Mouse (Mus musculus) limb, embryonic 14.5 days (tissue): ENCODE data around the gene Anxa2. TPM values are rescaled to one million over a fixed set of nuclear protein-coding genes. Genes with fewer than 3 reads are reported as not detected.

Source experiments
- ATAC-seq: fragments of 200-750 bp; cut with Nextera tagmentation; 2 replicates; pipeline ENCODE4 v1.8.0; 2017; ENCODE audit warnings: low read depth, moderate number of reproducible peaks, moderate TSS enrichment; ENCODE audit not compliant: low FRiP score
- DNase-seq: peaks from one replicate; pipeline ENCODE4 v3.0.0-alpha.2; 2015; ENCODE audit warnings: low spot score
- H3K27ac ChIP-seq: fragments of 300-500 bp; sonication (generic); replicated peaks from 2 replicates; pipeline ENCODE4 v1.5.1; 2014; ENCODE audit warnings: low read depth, mild to moderate bottlenecking, low read length, moderate library complexity, mixed read lengths
- H3K27me3 ChIP-seq: fragments of 300-500 bp; sonication (generic); 2 replicates; pipeline ENCODE4 v1.6.1; 2014; ENCODE audit warnings: low read length, mixed read lengths; ENCODE audit not compliant: control insufficient read depth, insufficient read depth
- H3K36me3 ChIP-seq: fragments of 300-500 bp; sonication (generic); 2 replicates; pipeline ENCODE4 v1.6.1; 2014; ENCODE audit warnings: mild to moderate bottlenecking, low read length, moderate library complexity, mixed read lengths; ENCODE audit not compliant: control insufficient read depth, insufficient read depth
- H3K4me1 ChIP-seq: fragments of 300-500 bp; sonication (generic); 2 replicates; pipeline ENCODE4 v1.6.1; 2014; ENCODE audit warnings: antibody characterized with exemption, low read length, mixed read lengths; ENCODE audit not compliant: control insufficient read depth, insufficient read depth
- H3K4me2 ChIP-seq: fragments of 300-500 bp; sonication (generic); replicated peaks from 2 replicates; pipeline ENCODE4 v1.6.1; 2014; ENCODE audit warnings: low read depth, mild to moderate bottlenecking, low read length, moderate library complexity; ENCODE audit not compliant: severe bottlenecking
- H3K4me3 ChIP-seq: fragments of 300-500 bp; sonication (generic); replicated peaks from 2 replicates; pipeline ENCODE4 v1.5.1; 2014; ENCODE audit warnings: low read length
- H3K9ac ChIP-seq: fragments of 300-500 bp; sonication (generic); 2 replicates; pipeline ENCODE4 v1.6.1; 2014; ENCODE audit warnings: mild to moderate bottlenecking, low read depth, low read length, moderate library complexity; ENCODE audit not compliant: severe bottlenecking
- H3K9me3 ChIP-seq: fragments of 300-500 bp; sonication (generic); 2 replicates; pipeline ENCODE4 v1.6.1; 2016; ENCODE audit warnings: low read length; ENCODE audit not compliant: control insufficient read depth
- POLR2A ChIP-seq: fragments of 200-500 bp; IDR thresholded peaks from 2 replicates; pipeline ENCODE4 v1.8.0; 2012; ENCODE audit warnings: inconsistent platforms, mild to moderate bottlenecking, moderate library complexity, borderline replicate concordance; ENCODE audit not compliant: insufficient read depth, insufficient read length; ENCODE audit errors: extremely low read depth
- WGBS: fragments of 180-500 bp; shearing (Covaris S2); extraction: QIAGEN DNeasy Blood & Tissue Kit; methylation state at CpG from one replicate; pipeline ENCODE4 v1.1.7; 2014; 5-methylcytosine and 5-hydroxymethylcytosine counted together
- polyA plus RNA-seq, 2 experiments: library from polyadenylated mRNA; depleted of rRNA in 1 of 2; stranded (reverse) in 1 of 2; unstranded in 1 of 2; fragments of >200 nt; fragmentation: Nextera tagmentation in 1 of 2; extraction: Ambion mirVana in 1 of 2; gene quantifications; 2 replicates each; pipeline versions ENCODE4 v1.2.1 to v1.2.3; 2012 to 2014

Gene Anxa2
- polyA plus RNA-seq, 2 experiments: 760 to 1,417 TPM

DNA sequence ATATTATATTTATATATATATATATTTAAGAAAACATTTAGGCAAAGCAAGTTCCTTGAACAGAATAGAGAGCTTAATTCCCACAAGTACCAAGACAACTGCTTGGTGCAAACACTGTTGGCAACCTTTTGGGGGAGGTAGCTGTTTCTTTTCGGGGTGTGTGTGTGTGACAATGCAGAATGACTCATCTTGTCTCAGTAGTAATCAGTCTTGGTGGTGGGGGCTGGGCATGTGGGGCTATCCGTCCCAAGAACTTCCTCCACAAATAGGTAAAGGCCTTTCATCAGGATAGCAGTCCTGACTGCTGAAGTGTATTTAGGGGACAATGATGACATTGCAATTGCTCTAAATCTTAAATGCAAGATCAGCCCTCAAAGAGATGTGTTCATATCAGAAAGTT, 9.6 kb downstream of the Anxa2 start:
- Histone ChIP-seq H3K4me2 (no peak overlapping the region), H3K4me3 (no peak overlapping the region), H3K27me3 (no peaks in the 10 kb centered on the region), H3K36me3 (peaks cover 48% of the 10 kb centered on the region), H3K4me1 (peaks cover 48% of the 10 kb centered on the region), H3K9ac (no peak overlapping the region), H3K9me3 (no peaks in the 10 kb centered on the region), H3K27ac (no peak overlapping the region)
- ATAC-seq (no peak), DNase-seq (no peak)
- 94% methylated on average over 2 of the region's 2 CpGs for WGBS
- no peak for TF ChIP-seq POLR2A

DNA sequence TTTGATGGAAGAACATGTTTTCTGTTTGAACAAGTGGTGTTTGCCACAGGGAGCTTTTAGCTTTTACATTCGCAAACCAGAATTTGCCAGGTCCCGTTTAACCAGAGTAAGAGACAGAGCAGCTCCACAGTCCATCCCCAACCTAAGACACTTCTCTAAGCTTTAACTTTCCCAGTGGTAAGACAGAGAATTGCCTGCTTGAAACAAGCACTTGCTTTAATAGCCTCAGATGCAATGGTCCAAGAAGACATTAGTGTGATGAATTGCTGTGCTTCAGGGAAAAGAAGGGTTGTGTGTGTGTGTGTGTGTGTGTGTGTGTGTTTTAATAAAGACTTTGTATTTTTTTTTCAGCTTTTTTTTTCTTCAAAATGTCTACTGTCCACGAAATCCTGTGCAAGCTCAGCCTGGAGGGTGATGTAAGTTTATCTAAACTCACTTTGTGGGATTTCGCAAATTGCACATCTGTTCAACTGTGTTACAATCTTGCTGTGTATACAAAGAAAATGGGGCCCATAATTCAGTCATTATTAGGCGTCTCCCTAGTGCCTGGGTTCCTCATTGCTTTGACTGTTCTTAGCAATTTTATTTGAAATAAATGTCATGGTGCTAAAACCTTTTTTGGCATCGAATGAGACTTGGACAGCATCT, 10.8 kb downstream of the Anxa2 start:
- Histone ChIP-seq H3K27ac (no peak overlapping the region), H3K9me3 (no peaks in the 10 kb centered on the region), H3K27me3 (no peaks in the 10 kb centered on the region), H3K4me1 (peaks cover 44% of the 10 kb centered on the region), H3K4me2 (no peak overlapping the region), H3K36me3 (peaks cover 57% of the 10 kb centered on the region), H3K4me3 (no peak overlapping the region), H3K9ac (no peak overlapping the region)
- no peak for TF ChIP-seq POLR2A
- no peak for DNase-seq
- 72% methylated on average over 6 of the region's 6 CpGs for WGBS
- ATAC-seq: no peak

DNA sequence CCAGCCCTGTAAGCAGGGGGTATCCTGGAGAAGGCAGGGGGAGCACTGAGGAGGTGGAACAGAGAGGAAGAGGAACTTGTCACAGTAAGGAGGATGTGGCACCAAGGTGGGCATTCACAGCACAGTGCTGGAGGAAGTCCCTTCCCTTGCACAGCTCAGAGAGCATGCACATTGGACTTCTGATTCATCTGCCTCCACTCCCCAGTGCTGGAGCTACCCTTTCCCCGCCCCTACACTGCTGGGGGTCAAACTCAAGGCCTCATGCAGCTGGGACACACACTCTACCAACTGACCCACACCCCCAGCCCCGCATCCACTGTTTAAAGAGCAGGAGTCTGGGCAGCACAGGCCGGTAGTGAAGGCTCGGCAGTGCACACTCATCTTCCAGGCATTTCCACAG, 12.7 kb downstream of the Anxa2 start:
- TF ChIP-seq POLR2A: no peak
- no peaks in the 10 kb centered on the region for H3K9me3 ChIP-seq
- no peak overlapping the region for H3K9ac ChIP-seq
- H3K4me2 ChIP-seq: no peak overlapping the region
- peaks cover 47% of the 10 kb centered on the region for H3K4me1 ChIP-seq
- WGBS: 57% methylated on average over 4 of the region's 4 CpGs
- H3K27me3 ChIP-seq: no peaks in the 10 kb centered on the region
- ATAC-seq (no peak), DNase-seq (no peak)
- H3K27ac ChIP-seq: no peak overlapping the region
- H3K36me3 ChIP-seq: peaks cover 50% of the 10 kb centered on the region
- no peak overlapping the region for H3K4me3 ChIP-seq

DNA sequence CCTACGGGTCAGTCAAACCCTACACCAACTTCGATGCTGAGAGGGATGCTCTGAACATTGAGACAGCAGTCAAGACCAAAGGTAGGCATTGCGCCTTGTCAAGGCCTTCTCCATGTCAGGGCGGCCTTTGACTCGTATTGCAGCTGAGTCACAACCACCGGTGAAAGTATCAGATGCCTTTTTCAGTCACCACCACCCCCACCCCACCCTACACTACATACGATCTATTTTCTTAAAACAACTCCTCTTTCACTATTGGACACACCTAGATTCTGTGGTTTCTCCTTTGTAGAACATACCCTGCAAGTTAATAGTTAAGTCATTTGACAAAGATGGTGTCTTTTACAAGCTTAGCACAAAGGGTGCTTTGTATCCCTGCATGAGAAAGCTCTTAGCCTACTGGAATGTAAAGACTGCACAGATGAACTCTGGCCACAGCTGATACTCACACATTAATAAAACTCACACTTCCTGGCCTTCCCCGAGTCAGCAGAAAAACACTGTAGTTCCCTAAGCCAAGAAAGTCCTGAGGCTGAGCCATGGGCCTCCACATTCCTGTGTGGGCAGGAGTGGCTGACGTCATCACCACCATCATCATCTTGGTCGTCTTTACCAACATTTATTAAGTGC, 14.0 kb downstream of the Anxa2 start:
- DNase-seq (peak; percentile 51), ATAC-seq (peak; percentile 39; the same call in 1 of the 2 replicates)
- Histone ChIP-seq H3K4me2 (no peak overlapping the region), H3K9ac (no peak overlapping the region), H3K4me1 (peaks cover 56% of the 10 kb centered on the region), H3K9me3 (no peaks in the 10 kb centered on the region), H3K27me3 (no peaks in the 10 kb centered on the region), H3K27ac (peak overlapping the region; percentile 58; the same call in 1 of the 2 replicates), H3K4me3 (no peak overlapping the region), H3K36me3 (peaks cover 47% of the 10 kb centered on the region)
- no peak for TF ChIP-seq POLR2A
- 54% methylated on average over 10 of the region's 10 CpGs for WGBS

DNA sequence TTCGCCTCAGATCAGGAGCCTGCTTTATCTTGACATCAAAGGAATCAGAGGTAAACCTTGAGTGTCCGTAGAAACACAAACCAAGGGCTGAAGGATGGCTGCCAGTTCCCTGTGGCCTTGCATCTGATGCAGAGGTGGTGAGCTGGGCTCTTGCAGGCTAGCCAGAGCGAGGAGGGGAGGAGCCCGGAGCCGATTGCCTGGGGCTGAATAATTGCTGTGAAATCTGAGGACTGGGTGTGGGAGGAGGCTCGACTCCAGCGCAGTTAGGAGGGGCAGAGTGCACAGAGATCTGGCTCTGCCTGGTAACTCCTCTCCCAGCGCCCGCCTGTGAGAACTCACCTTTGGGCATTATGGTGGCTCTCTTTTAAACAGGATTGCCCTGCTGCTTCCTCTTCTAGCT, 15.6 kb downstream of the Anxa2 start:
- Histone ChIP-seq H3K4me2 (no peak overlapping the region), H3K4me3 (no peak overlapping the region), H3K9me3 (no peaks in the 10 kb centered on the region), H3K27me3 (no peaks in the 10 kb centered on the region), H3K36me3 (peaks cover 62% of the 10 kb centered on the region), H3K9ac (no peak overlapping the region), H3K27ac (0 out of 2 replicates have a peak overlapping the region, but pooled peaks have one; percentile 43), H3K4me1 (peaks cover 59% of the 10 kb centered on the region)
- no peak for TF ChIP-seq POLR2A
- 3% methylated on average over 9 of the region's 9 CpGs for WGBS
- DNase-seq: peak; percentile 75
- peak; percentile 62 for ATAC-seq

DNA sequence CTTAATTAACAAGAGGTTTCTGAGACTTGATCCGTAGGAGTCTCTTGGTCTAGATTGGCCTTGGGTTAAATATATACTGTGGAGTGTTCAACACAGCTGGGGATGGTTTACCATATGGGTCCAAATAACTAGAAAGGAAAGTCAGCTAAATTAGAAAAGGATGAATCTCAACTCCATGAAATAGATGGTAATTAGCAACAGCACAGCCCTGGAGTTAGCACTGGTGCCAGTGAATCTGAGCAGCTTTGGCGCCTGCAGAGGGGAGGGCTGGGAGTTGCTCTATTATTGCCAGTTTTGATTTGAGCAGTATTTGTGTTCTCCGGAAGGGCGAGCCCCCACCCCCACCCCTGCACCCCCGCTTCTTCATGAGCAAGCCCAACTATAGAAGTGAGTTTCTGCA, 16.9 kb downstream of the Anxa2 start:
- peak overlapping the region; percentile 22; the same call in 1 of the 2 replicates for H3K4me2 ChIP-seq
- WGBS: 21% methylated on average over 5 of the region's 5 CpGs
- ATAC-seq (peak; percentile 12; the same call in 1 of the 2 replicates), DNase-seq (no peak)
- no peak for TF ChIP-seq POLR2A
- no peaks in the 10 kb centered on the region for H3K27me3 ChIP-seq
- peaks cover 59% of the 10 kb centered on the region for H3K4me1 ChIP-seq
- peak overlapping the region; percentile 74 for H3K27ac ChIP-seq
- H3K4me3 ChIP-seq: no peak overlapping the region
- peaks cover 61% of the 10 kb centered on the region for H3K36me3 ChIP-seq
- no peaks in the 10 kb centered on the region for H3K9me3 ChIP-seq
- H3K9ac ChIP-seq: no peak overlapping the region
